Mouse (Mus musculus): ENCODE data around the gene Map2k6.

Map2k6 gene

DNA sequence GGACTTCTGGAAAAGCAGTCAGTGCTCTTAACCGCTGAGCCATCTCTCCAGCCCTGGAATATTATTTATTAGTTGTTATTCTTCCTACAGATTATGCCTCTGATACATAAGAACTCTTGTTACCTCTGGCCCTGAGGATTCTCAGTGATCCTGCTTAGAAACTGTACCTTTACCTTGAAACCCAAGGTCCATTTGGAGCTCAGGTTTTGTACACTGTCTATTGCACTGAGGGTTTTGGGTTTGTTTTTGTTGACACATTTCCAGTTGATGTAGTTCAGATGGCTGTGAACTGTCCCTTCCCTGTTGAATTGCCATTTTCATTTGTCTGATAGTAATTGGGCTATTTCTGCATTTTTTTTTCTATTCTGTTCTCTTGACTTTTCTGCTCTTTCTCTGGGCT is 85.5 kb downstream of the Map2k6 start:
- no peak for DNase-seq (ENCODE audit: low read depth, low spot score)

DNA sequence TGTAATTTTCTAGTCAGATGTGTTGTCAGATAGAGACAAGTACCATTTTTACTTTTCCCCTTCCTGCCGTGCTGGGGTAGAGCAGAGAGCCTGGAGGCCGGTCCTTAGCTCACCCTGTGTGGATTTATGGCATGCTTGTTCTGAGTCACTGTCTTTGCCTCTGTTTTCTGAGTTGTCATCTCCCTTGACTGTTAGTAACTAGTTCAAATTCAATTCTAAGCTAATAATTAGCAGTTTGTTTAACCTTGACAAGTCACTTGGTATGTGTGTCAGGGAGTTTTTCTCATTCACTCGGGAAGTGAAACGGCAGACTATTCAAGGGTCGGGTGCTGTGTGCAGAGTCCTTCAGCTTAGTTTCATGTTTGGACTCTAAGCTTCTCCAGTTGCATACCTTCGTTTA is 86.2 kb downstream of the Map2k6 start:
- DNase-seq (ENCODE audit: low read depth, low spot score), result no peak

DNA sequence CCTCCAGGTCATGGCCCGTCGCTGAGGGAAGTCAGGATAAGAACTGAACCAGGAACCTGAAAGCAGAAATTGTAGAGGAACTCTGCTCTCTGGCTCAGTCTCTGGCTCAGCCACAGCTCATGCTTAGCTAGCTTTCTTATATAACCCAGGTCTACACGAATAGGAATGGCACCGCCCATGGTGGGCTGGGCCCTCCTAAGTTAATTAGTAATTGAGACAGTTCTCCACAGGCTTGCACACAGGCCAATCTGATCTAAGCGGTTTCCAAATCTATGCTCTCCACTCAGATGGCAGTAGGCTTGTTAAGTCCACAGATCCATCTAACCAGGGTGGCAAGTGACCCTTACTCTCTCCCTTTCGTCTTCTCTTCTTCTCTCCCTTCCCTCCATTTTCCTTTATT is 88.9 kb downstream of the Map2k6 start:
- no peak for DNase-seq (ENCODE audit: low read depth, low spot score)

DNA sequence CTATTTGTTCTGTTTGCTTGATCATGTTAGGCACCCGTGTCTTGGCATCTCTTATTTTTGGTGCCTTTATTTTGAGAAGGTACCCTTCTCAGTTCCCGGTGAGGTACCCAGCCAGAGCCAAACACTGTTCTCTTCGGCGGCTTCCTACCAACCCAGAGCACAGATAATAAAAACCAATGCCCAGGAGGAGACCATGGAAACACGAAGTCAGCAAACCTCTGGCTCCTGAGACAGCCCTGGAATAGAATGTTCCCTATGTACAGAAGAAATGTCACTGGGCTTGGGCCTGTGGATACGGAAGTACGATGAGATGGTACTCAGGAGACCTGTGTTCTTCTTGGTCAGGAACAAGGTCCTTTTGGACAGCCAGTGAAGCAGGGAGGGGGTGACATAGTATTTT is 89.4 kb downstream of the Map2k6 start:
- no peak for DNase-seq (ENCODE audit: low read depth, low spot score)

- no peak for DNase-seq (ENCODE audit: low read depth, low spot score)
Measured at GRCm38 (mm10) chr11:110495323-110496060, 96.6 kb downstream of the Map2k6 start.

DNA sequence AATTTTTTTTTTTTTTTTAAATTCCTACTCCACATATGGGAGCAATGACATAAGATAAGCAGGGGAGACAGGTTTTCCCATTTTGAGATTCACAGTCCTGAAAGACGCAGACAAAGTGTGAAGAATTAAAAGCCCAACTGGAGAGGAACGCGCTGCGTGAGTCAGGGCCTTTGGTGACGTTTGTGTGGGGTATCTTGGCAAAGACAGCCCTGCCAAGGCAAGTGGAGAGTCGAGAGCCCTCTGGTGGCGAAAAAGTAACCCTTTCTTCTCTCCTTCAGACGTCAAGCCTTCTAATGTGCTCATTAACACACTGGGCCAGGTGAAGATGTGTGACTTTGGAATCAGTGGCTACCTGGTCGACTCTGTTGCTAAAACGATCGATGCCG is 97.1 kb downstream of the Map2k6 start:
- DNase-seq (ENCODE audit: low read depth, low spot score), result peak; percentile 64

DNA sequence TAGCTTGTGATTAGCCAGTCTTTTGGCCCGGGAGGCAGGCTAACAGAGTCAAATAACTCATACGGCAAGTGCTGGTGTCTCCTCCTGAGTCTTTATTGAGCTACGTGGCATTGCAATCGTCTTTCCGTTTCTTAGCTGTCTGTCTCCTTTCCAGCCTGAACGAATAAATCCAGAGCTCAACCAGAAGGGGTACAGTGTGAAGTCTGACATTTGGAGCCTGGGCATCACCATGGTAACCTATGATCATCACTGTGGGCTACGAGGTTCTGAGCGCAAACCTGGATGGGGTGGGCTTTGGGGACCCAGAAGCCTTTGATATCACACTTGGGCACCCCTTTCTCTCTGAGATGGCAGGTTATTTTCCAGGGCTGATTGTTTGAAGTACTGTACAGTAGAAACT is 98.8 kb downstream of the Map2k6 start:
- DNase-seq (ENCODE audit: low read depth, low spot score), result no peak

- peak; percentile 31 for DNase-seq (ENCODE audit: low read depth, low spot score)
Measured at GRCm38 (mm10) chr11:110498651-110499213, 99.8 kb downstream of the Map2k6 start.

- no peak for DNase-seq (ENCODE audit: low read depth, low spot score)
Measured at GRCm38 (mm10) chr11:110502937-110503670, 104.2 kb downstream of the Map2k6 start.

DNA sequence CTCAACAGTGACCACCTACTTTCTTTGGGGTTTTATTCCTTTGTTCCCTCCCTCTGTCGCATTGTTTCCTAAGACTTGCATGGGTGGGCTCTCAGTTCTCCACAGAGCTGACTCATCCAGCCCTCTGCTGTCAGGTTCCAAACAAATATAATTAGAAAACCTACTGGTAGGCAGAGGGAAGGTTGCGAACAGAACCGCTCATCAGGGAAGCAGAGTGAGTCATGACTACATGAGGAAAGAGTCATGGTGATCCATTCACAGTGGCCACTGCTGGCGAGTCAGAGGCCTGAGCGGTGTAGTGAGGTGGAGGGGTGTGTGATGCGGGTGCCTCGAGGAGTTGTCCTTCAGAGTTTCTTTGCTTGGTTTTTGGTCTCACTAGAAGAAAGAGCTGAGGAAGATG is 112.5 kb downstream of the Map2k6 start:
- peak; percentile 53 for DNase-seq (ENCODE audit: low read depth, low spot score)

GRCm38 (mm10) chr11:110518648-110519047 is 119.7 kb downstream of the Map2k6 start:
- DNase-seq (ENCODE audit: low read depth, low spot score), result no peak

GRCm38 (mm10) chr11:110522906-110523305 is 124.0 kb downstream of the Map2k6 start:
- no peak for DNase-seq (ENCODE audit: low read depth, low spot score)

- peak; percentile 24 for DNase-seq (ENCODE audit: low read depth, low spot score)
Measured at GRCm38 (mm10) chr11:110526156-110526555, 127.2 kb downstream of the Map2k6 start.

DNA sequence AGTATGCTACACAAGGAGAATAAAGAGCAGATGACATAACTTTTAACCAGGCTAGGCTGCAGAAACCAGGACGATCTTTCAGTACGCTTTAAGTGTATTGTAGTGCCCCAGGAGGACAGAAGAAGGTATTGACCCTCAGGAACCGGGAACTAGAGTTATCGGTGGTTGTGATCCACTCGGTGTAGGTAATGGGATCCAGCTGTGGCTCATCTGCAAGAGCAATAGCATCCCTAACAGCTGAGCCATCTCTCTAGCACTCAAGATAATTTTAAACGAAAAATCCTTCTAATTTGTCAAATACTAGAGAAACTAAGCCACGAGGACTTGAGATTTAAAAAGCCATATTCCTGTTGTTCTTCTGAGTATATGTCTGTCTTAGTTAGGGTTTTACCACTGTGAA is 132.2 kb downstream of the Map2k6 start:
- DNase-seq (ENCODE audit: low read depth, low spot score), result no peak

- no peak for DNase-seq (ENCODE audit: low read depth, low spot score)
Measured at GRCm38 (mm10) chr11:110534856-110535255, 135.9 kb downstream of the Map2k6 start.

DNA sequence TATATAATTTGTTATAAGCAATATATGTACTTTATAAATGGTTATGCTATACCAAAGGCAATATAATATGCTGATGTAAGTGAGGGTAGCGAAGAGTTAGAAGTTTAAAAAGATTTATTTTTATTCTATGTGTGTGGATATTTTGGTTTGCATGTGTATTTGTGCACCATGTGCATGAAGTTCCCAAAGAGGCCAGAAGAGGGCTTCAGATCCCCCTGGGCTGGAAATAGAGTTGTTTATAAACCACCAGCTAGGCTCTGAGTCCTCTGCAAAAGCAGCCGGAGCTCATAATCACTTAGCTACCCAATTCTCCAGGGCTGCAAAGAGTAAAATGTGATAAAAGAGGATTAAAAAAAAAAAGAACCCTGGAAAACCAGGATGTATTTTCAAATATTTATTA is 137.6 kb downstream of the Map2k6 start:
- no peak for DNase-seq (ENCODE audit: low read depth, low spot score)

DNA sequence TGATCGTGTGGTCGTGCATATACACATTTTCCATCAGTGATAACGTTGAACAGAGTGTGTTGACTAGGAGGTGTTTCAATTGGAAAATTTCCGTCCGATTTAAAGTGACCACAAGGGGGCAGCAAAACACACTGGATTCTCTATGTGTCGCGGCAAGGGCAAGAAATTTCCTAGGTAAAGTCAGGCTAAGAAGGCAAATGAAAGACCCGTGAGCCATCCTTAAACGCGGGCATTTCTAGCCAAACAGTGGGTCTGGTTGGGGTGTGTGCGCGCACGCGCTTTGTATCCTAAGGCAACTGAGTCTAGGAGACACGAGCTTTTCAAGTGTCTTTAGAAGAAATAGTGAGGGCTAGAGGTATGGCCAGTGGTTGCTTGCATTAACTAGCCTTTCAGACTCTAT is 138.7 kb downstream of the Map2k6 start:
- peak; percentile 65 for DNase-seq (ENCODE audit: low read depth, low spot score)

GRCm38 (mm10) chr11:110538206-110538605 is 139.3 kb downstream of the Map2k6 start:
- DNase-seq (ENCODE audit: low read depth, low spot score), result no peak

GRCm38 (mm10) chr11:110541933-110542332 is 143.0 kb downstream of the Map2k6 start:
- DNase-seq (ENCODE audit: low read depth, low spot score), result no peak

- no peak for DNase-seq (ENCODE audit: low read depth, low spot score)
Measured at GRCm38 (mm10) chr11:110544419-110545210, 145.7 kb downstream of the Map2k6 start.

GRCm38 (mm10) chr11:110545416-110545815 is 146.5 kb downstream of the Map2k6 start:
- no peak for DNase-seq (ENCODE audit: low read depth, low spot score)

GRCm38 (mm10) chr11:110551471-110551967 is 152.6 kb downstream of the Map2k6 start:
- DNase-seq (ENCODE audit: low read depth, low spot score), result no peak

Measured in telencephalon, adult 2 months (tissue).